Mouse (Mus musculus): ENCODE data around the gene Arpc1a.
"Not testable (repeated sequence)": the region's sequence is repeated elsewhere in the genome, so short reads cannot be mapped to it uniquely, and the experiment has no call there.

Gene Arpc1a

DNA sequence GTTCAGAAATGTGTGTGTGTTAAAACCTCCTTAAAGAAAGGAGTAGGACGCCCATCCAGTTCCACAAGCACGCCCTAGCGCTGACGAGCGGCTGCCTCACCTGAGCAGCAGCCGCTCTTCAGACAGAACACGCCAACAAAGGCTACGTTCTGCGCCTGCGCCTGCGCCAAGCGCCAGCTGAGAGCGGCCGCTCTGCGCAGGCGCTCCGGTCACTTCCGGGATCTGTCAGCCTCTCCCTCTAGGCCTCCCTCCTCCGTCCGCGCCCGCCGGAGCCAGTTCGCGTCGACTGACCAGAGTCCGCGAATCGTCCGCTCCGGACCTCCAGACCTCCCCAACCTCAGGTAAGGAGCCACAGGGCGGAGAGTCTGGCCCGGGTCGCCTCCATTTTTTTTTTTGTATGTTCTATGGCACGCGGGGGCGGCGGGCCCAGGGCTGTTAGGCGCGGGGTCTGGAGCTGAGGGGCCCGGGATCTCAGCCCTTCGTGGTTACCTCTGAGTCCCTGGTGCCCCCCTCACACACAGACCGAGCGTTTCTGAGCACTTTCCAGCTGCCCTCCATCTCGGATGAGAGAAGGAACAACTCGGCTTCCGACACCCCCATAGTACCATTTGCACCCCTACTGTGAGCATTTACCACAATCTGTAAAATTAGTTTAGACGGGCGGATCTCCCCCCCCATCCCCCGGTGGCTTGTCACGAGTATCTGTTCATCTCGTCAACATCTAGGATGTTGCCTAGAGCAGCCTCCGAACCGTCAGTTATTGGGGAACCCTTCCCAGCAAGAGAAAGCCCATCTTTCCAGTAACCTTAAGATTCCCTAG lies at the start of gene Arpc1a, which contains the start of gene Kpna7:
TSS of gene Arpc1a (plus strand) at position 199 of the 820 bp plus-strand sequence.
TSS of gene Kpna7 (minus strand) at position 399 of the 820 bp plus-strand sequence.
- peak; percentile 81 for DNase-seq (ENCODE audit: extremely low spot score, low read depth, low spot score)

DNA sequence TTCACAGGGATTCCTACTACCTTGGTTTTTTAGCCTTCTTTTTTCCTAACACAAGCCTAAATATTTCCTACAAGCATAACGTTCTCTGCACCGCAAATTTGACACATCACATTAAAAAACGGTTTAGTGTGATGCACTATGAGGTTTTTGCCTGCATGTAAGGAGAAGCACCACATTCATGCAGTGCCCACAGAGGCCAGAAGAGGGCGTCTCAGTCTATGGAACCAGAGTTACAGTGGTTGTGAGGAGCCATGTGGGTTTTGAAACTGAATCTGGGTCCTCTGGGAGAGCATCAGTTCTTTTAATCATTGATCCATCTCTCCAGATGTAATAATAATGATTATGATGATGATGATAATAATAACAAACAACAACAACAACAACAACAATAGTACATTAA lies 42.0 kb upstream of the Arpc1a start:
- no peak for DNase-seq (ENCODE audit: extremely low spot score, low read depth, low spot score)

DNA sequence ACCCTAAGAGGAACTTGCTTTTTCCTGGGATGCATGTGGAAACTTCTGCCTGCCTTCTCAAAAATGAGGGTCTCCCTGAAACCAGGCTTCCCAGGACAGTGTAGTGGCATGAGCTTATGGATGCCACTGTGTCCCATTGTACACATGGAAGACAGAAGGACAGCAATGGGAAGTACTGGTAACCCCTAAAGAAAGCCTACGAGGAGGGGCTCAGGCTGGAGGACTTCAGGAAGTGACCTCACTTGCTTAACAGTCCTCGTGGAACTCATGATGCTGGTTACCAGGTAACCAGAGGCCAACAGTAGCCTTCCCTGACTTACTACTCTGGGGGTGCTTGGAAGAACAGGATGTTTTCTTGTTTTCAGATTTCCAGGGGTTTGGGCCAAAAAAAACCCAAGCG lies 40.9 kb upstream of the Arpc1a start, which contains the start of gene 1700018F24Rik:
TSS of gene 1700018F24Rik (plus strand) at position 301 of the 400 bp plus-strand sequence.
- not testable (repeated sequence) for DNase-seq (ENCODE audit: extremely low spot score, low read depth, low spot score)

DNA sequence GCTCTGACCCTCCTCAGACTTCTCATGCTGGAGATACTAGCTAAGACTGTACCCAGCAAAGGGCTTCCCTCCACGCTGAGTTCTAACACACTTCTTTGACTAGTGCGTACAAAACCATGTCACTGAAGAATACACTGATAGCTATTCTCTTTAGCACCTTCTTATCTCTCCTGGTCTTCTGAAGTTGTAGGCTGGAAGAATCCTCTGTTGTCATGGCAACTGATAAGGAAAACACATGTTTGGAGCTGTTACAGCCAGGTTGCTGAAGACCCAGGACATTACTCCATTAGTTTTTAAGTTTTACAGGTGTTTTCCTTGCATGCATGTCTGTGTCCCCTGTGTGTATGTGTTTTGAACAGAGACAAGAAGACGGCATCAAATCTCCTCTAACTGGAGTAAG lies 29.4 kb upstream of the Arpc1a start:
- not testable (repeated sequence) for DNase-seq (ENCODE audit: extremely low spot score, low read depth, low spot score)

DNA sequence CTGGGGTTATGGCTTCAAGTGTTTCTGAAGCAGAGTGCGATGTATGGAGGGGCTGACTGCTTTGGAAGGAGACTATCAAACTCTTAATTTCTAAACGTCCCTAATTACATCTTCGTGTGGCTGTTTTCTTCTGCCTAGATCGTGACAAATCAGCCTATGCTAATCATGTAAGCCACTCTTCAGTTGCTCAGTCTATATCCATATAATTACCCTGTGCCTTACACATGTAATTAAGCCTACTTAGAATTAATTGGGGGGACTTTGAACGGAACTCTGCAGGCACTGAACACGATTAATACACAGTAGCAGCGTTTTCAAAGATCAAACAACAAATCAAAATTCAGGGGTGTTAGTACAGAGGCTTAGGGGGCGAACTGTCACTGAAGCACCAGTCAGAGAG lies 25.7 kb upstream of the Arpc1a start:
- DNase-seq (ENCODE audit: extremely low spot score, low read depth, low spot score): no peak

DNA sequence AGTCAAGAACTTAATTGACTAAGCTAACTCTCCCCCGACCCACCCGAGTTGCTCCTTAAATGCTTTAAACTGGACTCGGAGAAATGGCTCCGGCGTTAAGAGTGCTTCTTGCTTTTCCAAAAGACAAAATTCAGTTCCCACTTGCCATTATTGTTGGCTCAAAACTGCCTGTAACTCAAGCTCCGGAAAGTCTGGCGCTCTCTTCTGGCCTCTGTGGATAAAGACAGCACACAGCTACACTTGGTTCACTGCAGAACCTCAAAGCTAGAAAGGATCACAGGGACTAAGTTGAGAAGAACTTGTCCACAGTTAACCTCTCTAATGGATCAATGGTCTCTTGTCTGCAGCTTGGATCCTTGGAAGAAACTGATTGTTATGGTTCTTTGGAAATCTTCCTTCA lies 24.9 kb upstream of the Arpc1a start:
- no peak for DNase-seq (ENCODE audit: extremely low spot score, low read depth, low spot score)

DNA sequence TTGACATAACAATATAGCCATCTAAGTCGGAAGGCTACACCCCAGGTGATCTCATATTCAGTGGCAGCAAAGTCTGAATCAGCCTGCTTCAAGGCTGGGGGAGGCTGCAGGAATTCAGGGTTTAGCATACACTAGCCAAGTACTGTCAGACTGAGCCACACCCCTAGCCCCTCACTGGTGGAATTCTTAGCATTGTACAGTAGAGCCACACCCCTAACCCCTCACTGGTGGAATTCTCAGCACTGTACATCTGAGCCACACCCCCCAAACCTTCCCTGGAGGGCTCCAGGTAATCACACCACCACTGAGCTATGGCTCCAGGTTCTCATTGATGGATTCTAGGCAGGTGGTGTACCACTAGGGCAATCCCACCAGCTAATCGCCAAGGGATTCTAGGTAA lies 24.1 kb upstream of the Arpc1a start:
- DNase-seq (ENCODE audit: extremely low spot score, low read depth, low spot score): no peak

DNA sequence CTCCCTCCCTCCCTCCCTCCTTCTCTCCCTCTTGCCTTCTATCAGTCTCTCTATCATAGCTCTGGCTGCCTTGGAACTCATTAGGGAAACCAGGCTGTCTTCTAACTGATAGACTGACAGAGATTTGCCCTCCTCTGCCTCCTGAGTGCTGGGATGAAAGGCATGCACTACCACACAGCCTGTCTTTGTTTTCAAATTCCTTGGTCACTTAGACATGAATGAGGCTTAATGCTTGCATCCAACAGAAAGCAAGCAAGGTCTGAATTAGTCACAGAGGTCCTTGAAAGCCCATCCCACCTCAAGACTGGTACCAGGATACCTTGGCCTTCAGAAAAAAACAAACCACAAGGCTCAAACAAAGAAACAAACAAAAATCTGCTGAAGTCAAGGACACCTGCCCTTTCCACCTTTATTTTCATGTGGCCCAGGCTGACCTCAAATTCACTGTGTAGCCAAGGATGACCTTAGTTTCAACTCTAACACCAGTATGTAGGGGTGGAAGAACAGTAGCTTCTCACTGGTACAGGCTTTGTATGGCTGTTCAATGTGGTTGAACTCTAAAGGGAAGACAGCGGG lies 18.8 kb upstream of the Arpc1a start:
- DNase-seq (ENCODE audit: extremely low spot score, low read depth, low spot score): no peak

DNA sequence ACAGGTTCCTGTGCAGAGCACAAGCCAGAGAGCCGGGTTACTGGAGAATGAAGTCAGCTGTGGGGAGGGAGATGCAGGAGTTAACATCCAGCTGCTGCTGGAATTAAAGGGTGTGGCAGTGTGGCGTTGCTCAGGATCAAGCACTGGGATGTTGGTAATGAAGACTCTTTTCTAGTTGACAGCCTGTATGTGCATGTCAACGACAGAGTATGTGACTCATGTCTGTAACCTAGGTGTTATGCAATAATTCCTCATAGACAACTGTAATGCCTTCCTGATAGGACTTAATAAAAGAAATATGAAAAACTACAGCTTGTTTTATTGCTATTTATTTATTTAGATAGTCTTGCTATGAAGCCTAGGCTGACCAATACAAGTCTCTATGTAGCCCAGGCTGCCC lies 14.8 kb upstream of the Arpc1a start:
- DNase-seq (ENCODE audit: extremely low spot score, low read depth, low spot score): no peak

DNA sequence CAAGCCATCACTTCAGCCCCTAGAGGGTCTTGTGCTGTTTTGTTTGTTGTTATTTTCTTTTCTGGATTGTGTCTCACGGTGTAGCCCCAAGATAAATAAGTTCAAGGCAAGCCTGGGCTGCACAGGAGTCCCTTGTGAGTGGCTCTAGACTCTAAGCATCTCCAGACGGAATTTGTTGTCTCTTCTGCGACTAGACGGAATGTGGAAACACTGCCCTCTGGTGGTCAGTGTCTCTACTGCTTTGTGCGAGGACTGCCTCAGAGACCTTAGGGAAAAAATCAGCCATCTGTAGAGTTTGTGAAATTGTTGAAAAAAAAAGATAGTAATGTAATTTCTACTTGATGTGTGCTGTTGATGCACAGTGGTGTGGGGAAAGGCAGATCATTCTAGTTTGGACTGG lies 13.9 kb upstream of the Arpc1a start:
- DNase-seq (ENCODE audit: extremely low spot score, low read depth, low spot score): peak; percentile 72

DNA sequence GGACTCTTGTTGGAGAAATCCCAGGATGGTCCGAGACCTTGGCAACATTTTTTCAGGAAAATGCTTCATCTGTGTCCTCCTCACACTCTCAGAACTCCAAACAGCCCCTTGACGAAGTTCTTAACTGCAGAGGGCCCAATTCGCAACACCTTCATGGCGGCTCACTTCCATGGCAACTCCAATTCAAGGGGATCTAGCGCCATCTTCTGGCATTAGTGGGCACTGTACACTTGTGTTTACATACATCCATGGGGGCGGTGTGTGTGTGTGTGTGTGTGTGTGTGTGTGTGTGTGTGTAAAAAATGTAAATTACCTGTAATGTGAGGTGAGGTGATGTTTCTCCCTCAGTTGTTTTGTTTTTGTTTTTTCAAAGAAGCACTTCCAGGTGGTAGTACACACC lies 12.3 kb upstream of the Arpc1a start:
- no peak for DNase-seq (ENCODE audit: extremely low spot score, low read depth, low spot score)

DNA sequence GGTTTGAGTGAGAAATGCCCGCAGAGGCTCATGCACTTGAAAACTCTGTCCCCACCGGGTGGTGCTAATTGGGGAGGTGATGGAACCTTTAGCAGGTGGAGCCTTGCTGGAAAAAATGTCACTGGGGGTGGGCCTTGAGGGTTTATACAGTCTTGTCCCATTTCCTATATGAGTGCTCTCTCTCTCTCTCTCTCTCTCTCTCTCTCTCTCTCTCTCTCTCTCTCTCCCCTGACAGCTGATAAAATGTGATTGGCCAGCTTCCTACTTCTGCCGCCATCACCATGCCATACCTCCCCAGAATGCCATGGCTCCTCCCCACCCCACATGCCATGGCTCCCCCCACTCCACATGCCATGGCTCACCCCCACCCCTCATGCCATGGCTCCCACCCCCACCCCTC lies 8.5 kb upstream of the Arpc1a start:
- no peak for DNase-seq (ENCODE audit: extremely low spot score, low read depth, low spot score)

DNA sequence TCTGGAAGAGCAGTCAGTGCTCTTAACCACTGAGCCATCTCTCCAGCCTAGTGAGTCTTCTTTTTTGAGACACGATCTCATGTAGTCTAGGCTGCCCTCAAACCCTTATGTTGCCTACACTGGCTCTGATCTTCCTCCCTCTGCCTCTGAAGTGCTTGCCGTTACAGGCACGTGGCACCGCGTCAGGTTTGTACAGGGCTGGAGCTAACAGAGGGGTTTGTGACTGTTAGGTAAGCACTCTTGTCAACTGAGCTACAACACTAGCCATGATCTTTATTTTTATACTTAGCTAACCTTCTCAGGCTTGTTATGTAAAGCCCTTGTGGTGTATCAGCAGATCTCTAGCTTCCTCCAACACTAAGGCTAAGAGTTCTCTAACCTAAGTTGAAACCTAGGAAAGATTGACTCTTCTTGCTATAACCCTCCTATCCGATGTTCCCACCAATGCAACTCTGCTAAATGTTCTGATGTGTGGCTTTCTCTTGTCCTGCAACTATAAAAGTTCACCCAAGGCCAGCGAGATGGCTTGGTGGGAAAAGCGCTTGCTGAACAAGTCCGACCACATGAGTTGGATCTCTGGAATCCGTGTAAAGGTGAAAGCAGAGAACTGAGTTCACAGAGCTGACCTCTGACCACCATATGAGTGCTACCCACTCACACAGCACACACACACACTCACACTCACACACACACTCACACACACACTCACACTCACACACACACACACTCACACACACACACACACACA lies 1.6 kb upstream of the Arpc1a start:
- no peak for DNase-seq (ENCODE audit: extremely low spot score, low read depth, low spot score)

DNA sequence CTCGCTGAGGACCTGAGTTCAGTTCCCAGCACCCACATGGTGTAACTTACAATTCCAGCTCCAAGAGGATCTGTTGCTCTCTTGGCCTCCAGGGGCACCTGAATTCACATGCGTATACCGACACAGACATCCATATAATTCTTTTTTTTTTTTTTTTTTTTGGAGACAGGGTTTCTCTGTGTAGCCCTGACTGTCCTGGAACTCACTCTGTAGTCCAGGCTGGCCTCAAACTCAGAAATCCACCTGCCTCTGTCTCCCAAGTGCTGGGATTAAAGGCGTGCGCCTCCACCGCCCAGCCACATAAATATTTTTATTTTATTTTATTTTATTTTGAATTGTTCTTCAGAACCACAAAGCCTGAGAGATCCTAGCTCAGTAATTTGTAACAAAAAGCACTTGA lies 429 bp upstream of the Arpc1a start:
- DNase-seq (ENCODE audit: extremely low spot score, low read depth, low spot score): not testable (repeated sequence)

DNA sequence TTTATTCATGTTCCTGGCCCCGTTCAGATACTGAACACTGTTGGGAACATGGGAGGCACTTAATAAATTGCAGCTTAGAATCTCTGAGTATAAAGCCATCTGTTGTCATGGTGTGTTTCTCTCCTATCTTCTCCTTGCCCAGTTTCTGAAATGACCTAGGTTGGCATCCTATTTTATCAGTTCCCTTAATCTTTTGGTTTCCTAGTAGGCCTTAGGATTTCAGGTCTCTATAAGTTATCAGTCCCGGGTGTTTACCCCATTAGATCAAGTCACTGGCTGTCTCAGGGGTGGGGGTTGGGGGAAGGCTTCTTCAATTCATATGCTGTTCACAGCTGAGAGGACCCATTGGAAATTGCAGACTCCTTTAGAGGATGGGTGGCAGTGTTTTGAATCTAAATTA lies 1.2 kb downstream of the Arpc1a start:
- no peak for DNase-seq (ENCODE audit: extremely low spot score, low read depth, low spot score)

DNA sequence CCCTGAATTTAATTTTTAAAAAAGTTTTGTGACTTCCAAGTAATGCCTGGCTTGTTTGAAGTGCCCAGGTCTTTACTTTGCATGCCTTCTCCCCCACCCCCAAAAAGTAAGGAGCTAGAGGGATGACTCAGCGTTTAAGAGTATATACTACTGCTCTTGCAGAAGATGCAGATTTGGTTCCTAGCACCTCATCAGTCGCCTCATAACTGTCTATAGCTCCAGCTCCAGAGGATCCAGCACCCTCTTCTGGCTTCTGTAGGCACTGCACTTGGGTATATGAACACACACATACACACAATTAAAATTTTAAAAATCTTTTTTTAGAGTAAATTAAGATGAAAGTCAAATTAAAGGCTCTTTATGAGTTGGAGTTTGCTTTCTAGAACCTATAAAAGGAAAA lies 4.6 kb downstream of the Arpc1a start:
- no peak for DNase-seq (ENCODE audit: extremely low spot score, low read depth, low spot score)

DNA sequence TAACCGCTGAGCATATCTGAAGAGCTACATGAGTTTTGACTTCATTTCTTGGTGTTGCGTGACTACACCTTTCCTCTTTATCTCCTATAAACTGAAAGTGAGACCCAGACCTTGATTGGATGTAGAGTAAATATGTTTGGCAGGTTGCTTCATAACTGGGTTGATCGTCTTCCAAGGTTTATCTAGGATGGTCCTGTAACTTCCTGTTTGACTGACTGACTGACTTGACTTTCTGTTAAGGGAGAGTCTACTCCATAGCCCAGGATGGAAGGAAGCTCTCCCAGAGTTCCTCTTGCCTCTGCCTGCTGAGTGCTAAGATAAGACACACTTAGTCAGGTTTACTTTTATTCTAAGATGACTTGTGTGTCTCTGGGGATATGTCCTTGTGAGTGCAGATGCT lies 6.2 kb downstream of the Arpc1a start:
- no peak for DNase-seq (ENCODE audit: extremely low spot score, low read depth, low spot score)

DNA sequence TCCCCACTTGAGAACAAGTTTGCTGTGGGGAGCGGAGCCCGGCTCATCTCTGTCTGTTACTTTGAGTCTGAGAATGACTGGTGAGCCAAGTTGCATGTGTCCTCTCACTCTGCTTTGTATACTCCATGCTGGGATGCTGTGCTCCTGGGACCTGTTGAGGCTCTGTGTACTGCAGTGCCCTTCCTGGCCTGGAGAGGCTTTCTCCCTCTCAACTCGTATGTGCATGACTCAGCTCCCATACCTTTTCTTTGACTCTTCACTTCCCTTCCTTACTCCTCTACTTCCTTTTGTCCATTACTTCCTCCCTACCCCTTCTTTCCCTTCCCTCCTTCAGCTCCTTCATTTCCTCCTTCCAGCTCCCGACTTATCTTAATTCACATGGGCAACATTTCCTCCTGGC lies 12.6 kb downstream of the Arpc1a start:
- no peak for DNase-seq (ENCODE audit: extremely low spot score, low read depth, low spot score)

DNA sequence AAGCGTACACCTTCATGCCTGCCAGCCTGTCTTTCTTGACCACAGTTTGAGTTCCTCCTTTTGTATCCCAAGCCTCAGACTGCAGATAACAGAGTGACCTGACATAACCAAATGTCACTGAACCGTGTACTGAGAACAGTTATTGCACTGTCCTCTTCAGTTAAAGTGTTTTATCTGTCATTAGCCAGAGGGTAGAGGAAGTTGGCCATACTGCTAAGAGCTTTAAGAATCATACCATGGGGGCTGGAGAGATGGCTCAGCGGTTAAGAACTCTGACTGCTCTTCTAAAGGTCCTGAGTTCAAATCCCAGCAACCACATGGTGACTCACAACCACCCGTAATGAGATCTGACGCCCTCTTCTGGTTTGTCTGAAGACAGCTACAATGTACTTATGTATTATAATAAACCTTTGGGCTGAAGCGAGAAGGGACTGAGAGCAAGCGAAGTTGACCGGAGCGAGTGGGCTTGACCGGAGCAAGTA lies 14.8 kb downstream of the Arpc1a start:
- no peak for DNase-seq (ENCODE audit: extremely low spot score, low read depth, low spot score)

DNA sequence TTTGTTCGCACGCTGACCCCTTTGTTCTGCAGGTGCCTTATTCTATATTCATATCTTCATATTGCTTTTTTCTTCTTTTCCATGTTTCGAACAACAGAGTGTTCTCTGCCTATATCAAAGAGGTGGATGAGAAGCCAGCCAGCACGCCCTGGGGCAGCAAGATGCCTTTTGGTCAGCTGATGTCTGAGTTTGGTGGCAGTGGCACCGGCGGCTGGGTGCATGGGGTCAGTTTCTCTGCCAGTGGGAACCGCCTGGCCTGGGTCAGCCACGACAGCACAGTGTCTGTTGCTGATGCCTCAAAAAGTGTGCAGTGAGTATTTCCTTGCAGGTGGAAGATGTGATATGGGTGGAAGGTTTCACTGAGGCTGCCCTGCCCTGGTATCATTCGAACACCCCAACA lies 17.3 kb downstream of the Arpc1a start:
- DNase-seq (ENCODE audit: extremely low spot score, low read depth, low spot score): no peak

DNA sequence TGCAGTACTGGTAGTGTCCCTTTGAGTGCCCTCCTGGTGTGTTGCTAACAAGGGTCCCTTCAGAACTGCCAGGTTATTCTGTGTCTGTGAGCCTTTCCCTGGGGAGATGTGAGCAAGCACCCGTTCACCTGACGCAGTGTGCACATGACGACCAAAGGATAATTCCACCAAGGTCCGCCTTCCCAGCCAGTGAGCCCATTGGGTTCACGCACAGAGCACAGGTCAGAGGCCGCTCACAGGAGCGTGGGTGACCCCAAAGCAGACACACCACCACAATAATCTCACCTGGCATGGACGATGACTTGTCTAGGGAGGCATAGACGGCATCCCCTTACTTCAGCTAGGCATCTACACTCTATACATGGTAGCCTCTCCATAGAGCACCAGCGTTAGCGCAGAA lies 17.8 kb downstream of the Arpc1a start:
- DNase-seq (ENCODE audit: extremely low spot score, low read depth, low spot score): not testable (repeated sequence)

DNA sequence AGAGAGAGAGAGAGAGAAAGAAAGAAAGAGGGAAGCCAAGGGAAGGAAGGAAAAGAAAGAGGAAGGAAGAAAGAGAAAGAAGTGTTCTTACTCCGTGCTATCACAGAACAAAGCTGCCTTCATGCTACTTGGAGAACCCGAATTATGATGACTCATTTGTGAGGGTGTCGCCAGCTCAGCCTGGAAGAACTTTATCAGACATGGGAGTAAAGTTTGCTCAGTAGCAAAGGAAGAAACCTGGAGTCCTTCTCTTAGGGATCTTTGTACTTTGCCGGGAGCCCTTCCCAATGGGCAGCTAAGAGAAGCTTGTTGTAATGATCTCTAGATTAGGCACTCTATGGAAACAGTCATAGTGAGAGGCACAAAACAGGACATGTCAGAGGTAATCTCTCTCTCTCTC lies 19.1 kb downstream of the Arpc1a start:
- DNase-seq (ENCODE audit: extremely low spot score, low read depth, low spot score): no peak

All from hindlimb bud, embryonic 11.5 days (tissue).